Mouse (Mus musculus): ENCODE results near the gene Sh3bgrl3. TPM values are rescaled to one million over a fixed set of nuclear protein-coding genes. Genes with fewer than 3 reads are reported as not detected.
"Not testable (repeated sequence)": the region's sequence is repeated elsewhere in the genome, so short reads cannot be mapped to it uniquely, and the experiment has no call there.

Gene Sh3bgrl3
- 397 and 438 TPM in 2 replicates for polyA plus RNA-seq (2015; fragmentation: Nextera tagmentation; extraction: Ambion mirVana)

- ATAC-seq (ENCODE audit: insufficient read depth, low FRiP score) = peak; percentile 94
- Histone ChIP-seq H3K27ac (ENCODE audit: low read length) (peak within 1 kb of the TSS; percentile 98), H3K4me1 (ENCODE audit: control insufficient read depth, insufficient read depth, low read length) (peaks cover 26% of the 10 kb centered on the region), H3K27me3 (ENCODE audit: control insufficient read depth, insufficient read depth, low read length) (no peaks in the 10 kb centered on the region), H3K36me3 (ENCODE audit: control insufficient read depth, insufficient read depth, low read length) (no peaks in the 10 kb centered on the region), H3K4me2 (ENCODE audit: low read depth, low read length) (peak within 1 kb of the TSS; percentile 80), H3K4me3 (replicated peaks; ENCODE audit: low read length) (peak within 1 kb of the TSS; percentile 87), H3K9ac (ENCODE audit: low read length) (peak within 1 kb of the TSS; percentile 93), H3K9me3 (replicated peaks; ENCODE audit: control insufficient read depth, low read length) (no peaks in the 10 kb centered on the region)
- under 1% methylated on average over 50 of the region's 50 CpGs for WGBS
Observed at GRCm38 (mm10) chr4:134128221-134128982, at the start of gene Sh3bgrl3. TSS of gene Sh3bgrl3 (minus strand) at chr4:134128789.

- Histone ChIP-seq H3K4me1 (ENCODE audit: control insufficient read depth, insufficient read depth, low read length) (no peaks in the 10 kb centered on the region), H3K27ac (ENCODE audit: low read length) (no peak overlapping the region), H3K9me3 (replicated peaks; ENCODE audit: control insufficient read depth, low read length) (no peaks in the 10 kb centered on the region), H3K4me3 (replicated peaks; ENCODE audit: low read length) (no peak overlapping the region), H3K9ac (ENCODE audit: low read length) (no peak overlapping the region), H3K27me3 (ENCODE audit: control insufficient read depth, insufficient read depth, low read length) (no peaks in the 10 kb centered on the region), H3K4me2 (ENCODE audit: low read depth, low read length) (no peak overlapping the region), H3K36me3 (ENCODE audit: control insufficient read depth, insufficient read depth, low read length) (no peaks in the 10 kb centered on the region)
- no peak for ATAC-seq (ENCODE audit: insufficient read depth, low FRiP score)
- 67% methylated on average over 3 of the region's 3 CpGs for WGBS
Observed at GRCm38 (mm10) chr4:134172391-134172790, 43.8 kb upstream of the Sh3bgrl3 start.

GRCm38 (mm10) chr4:134166906-134167305, 38.3 kb upstream of the Sh3bgrl3 start:
- Histone ChIP-seq H3K4me1 (ENCODE audit: control insufficient read depth, insufficient read depth, low read length) (no peaks in the 10 kb centered on the region), H3K36me3 (ENCODE audit: control insufficient read depth, insufficient read depth, low read length) (no peaks in the 10 kb centered on the region)
- WGBS = 96% methylated on average over 3 of the region's 3 CpGs

GRCm38 (mm10) chr4:134165548-134166465, 37.2 kb upstream of the Sh3bgrl3 start:
- Histone ChIP-seq H3K36me3 (ENCODE audit: control insufficient read depth, insufficient read depth, low read length) (no peaks in the 10 kb centered on the region), H3K4me1 (ENCODE audit: control insufficient read depth, insufficient read depth, low read length) (no peaks in the 10 kb centered on the region), H3K27ac (ENCODE audit: low read length) (no peak overlapping the region; the same call in 1 of the 2 replicates), H3K27me3 (ENCODE audit: control insufficient read depth, insufficient read depth, low read length) (no peaks in the 10 kb centered on the region), H3K4me3 (replicated peaks; ENCODE audit: low read length) (no peak overlapping the region), H3K9me3 (replicated peaks; ENCODE audit: control insufficient read depth, low read length) (no peaks in the 10 kb centered on the region), H3K4me2 (ENCODE audit: low read depth, low read length) (no peak overlapping the region), H3K9ac (ENCODE audit: low read length) (no peak overlapping the region)
- WGBS = 80% methylated on average over 3 of the region's 3 CpGs
- ATAC-seq (ENCODE audit: insufficient read depth, low FRiP score) = peak; percentile 37; the same call in 1 of the 2 replicates

More at GRCm38 (mm10) chr4:134166906-134167305, 38.3 kb upstream of the Sh3bgrl3 start:
- Histone ChIP-seq H3K9ac (ENCODE audit: low read length) (no peak overlapping the region), H3K4me3 (replicated peaks; ENCODE audit: low read length) (no peak overlapping the region), H3K27me3 (ENCODE audit: control insufficient read depth, insufficient read depth, low read length) (no peaks in the 10 kb centered on the region), H3K4me2 (ENCODE audit: low read depth, low read length) (no peak overlapping the region), H3K9me3 (replicated peaks; ENCODE audit: control insufficient read depth, low read length) (no peaks in the 10 kb centered on the region), H3K27ac (ENCODE audit: low read length) (no peak overlapping the region)
- ATAC-seq (ENCODE audit: insufficient read depth, low FRiP score) = no peak

- Histone ChIP-seq H3K4me3 (replicated peaks; ENCODE audit: low read length) (no peak overlapping the region), H3K4me1 (ENCODE audit: control insufficient read depth, insufficient read depth, low read length) (no peaks in the 10 kb centered on the region), H3K9ac (ENCODE audit: low read length) (no peak overlapping the region), H3K27ac (ENCODE audit: low read length) (peak overlapping the region; percentile 44), H3K36me3 (ENCODE audit: control insufficient read depth, insufficient read depth, low read length) (no peaks in the 10 kb centered on the region), H3K4me2 (ENCODE audit: low read depth, low read length) (no peak overlapping the region), H3K27me3 (ENCODE audit: control insufficient read depth, insufficient read depth, low read length) (no peaks in the 10 kb centered on the region), H3K9me3 (replicated peaks; ENCODE audit: control insufficient read depth, low read length) (no peaks in the 10 kb centered on the region)
- ATAC-seq (ENCODE audit: insufficient read depth, low FRiP score) = peak; percentile 50; the same call in 1 of the 2 replicates
- 53% methylated on average over 6 of the region's 6 CpGs for WGBS
Observed at GRCm38 (mm10) chr4:134165024-134165423, 36.4 kb upstream of the Sh3bgrl3 start.

- Histone ChIP-seq H3K9ac (ENCODE audit: low read length) (no peak overlapping the region), H3K4me1 (ENCODE audit: control insufficient read depth, insufficient read depth, low read length) (no peaks in the 10 kb centered on the region), H3K27me3 (ENCODE audit: control insufficient read depth, insufficient read depth, low read length) (no peaks in the 10 kb centered on the region), H3K9me3 (replicated peaks; ENCODE audit: control insufficient read depth, low read length) (no peaks in the 10 kb centered on the region), H3K27ac (ENCODE audit: low read length) (peak overlapping the region; percentile 44), H3K4me2 (ENCODE audit: low read depth, low read length) (no peak overlapping the region), H3K36me3 (ENCODE audit: control insufficient read depth, insufficient read depth, low read length) (no peaks in the 10 kb centered on the region), H3K4me3 (replicated peaks; ENCODE audit: low read length) (no peak overlapping the region)
- peak; percentile 13; the same call in 1 of the 2 replicates for ATAC-seq (ENCODE audit: insufficient read depth, low FRiP score)
- WGBS = 83% methylated on average over 5 of the region's 6 CpGs
Observed at GRCm38 (mm10) chr4:134164591-134164990, 36.0 kb upstream of the Sh3bgrl3 start.

- ATAC-seq (ENCODE audit: insufficient read depth, low FRiP score); H3K36me3 ChIP-seq (ENCODE audit: control insufficient read depth, insufficient read depth, low read length); H3K27me3 ChIP-seq (ENCODE audit: control insufficient read depth, insufficient read depth, low read length); H3K9me3 ChIP-seq (replicated peaks; ENCODE audit: control insufficient read depth, low read length); H3K4me1 ChIP-seq (ENCODE audit: control insufficient read depth, insufficient read depth, low read length): not testable (repeated sequence)
- 6% methylated on average over 30 of the region's 30 CpGs for WGBS
- Histone ChIP-seq H3K27ac (ENCODE audit: low read length) (0 out of 2 replicates have a peak overlapping the region, but pooled peaks have one; percentile 33), H3K4me3 (replicated peaks; ENCODE audit: low read length) (peak overlapping the region; percentile 58), H3K4me2 (ENCODE audit: low read depth, low read length) (peak overlapping the region; percentile 35), H3K9ac (ENCODE audit: low read length) (peak overlapping the region; percentile 64)
Observed at GRCm38 (mm10) chr4:134160071-134160470, 31.5 kb upstream of the Sh3bgrl3 start.

- Histone ChIP-seq H3K27me3 (ENCODE audit: control insufficient read depth, insufficient read depth, low read length) (no peaks in the 10 kb centered on the region), H3K9me3 (replicated peaks; ENCODE audit: control insufficient read depth, low read length) (no peaks in the 10 kb centered on the region), H3K4me2 (ENCODE audit: low read depth, low read length) (no peak overlapping the region), H3K9ac (ENCODE audit: low read length) (no peak overlapping the region), H3K27ac (ENCODE audit: low read length) (no peak overlapping the region), H3K4me3 (replicated peaks; ENCODE audit: low read length) (no peak overlapping the region), H3K36me3 (ENCODE audit: control insufficient read depth, insufficient read depth, low read length) (no peaks in the 10 kb centered on the region), H3K4me1 (ENCODE audit: control insufficient read depth, insufficient read depth, low read length) (no peaks in the 10 kb centered on the region)
- WGBS = 81% methylated on average over 6 of the region's 6 CpGs
- ATAC-seq (ENCODE audit: insufficient read depth, low FRiP score) = no peak
Observed at GRCm38 (mm10) chr4:134158774-134159173, 30.2 kb upstream of the Sh3bgrl3 start.

- ATAC-seq (ENCODE audit: insufficient read depth, low FRiP score) = no peak
- H3K4me1 ChIP-seq (ENCODE audit: control insufficient read depth, insufficient read depth, low read length) = no peaks in the 10 kb centered on the region
- H3K36me3 ChIP-seq (ENCODE audit: control insufficient read depth, insufficient read depth, low read length) = no peaks in the 10 kb centered on the region
- H3K4me3 ChIP-seq (replicated peaks; ENCODE audit: low read length) = no peak overlapping the region
- no peak overlapping the region for H3K9ac ChIP-seq (ENCODE audit: low read length)
- no peak overlapping the region; the same call in 1 of the 2 replicates for H3K27ac ChIP-seq (ENCODE audit: low read length)
- H3K27me3 ChIP-seq (ENCODE audit: control insufficient read depth, insufficient read depth, low read length) = no peaks in the 10 kb centered on the region
- 89% methylated on average over 2 of the region's 2 CpGs for WGBS
- H3K4me2 ChIP-seq (ENCODE audit: low read depth, low read length) = no peak overlapping the region
- no peaks in the 10 kb centered on the region for H3K9me3 ChIP-seq (replicated peaks; ENCODE audit: control insufficient read depth, low read length)
Observed at GRCm38 (mm10) chr4:134157558-134157957, 29.0 kb upstream of the Sh3bgrl3 start.
